Mouse (Mus musculus) Patski (cell line): ENCODE data around the gene Foxd4. TPM values are rescaled to one million over a fixed set of nuclear protein-coding genes. Genes with fewer than 3 reads are reported as not detected.

Experiments used
- ATAC-seq: fragments of 100-300 bp; one replicate; pipeline ENCODE4 v1.8.0; 2021
- CTCF ChIA-PET: fragments of 350-600 bp; sonication (Branson Sonifier 250); formaldehyde crosslinking; loops from one replicate; lab custom pipeline; 2022; ENCODE audit warnings: inconsistent platforms; lab: Charles Lee
- POLR2A ChIA-PET: fragments of 350-600 bp; sonication (Branson Sonifier 250); formaldehyde crosslinking; loops from one replicate; lab custom pipeline; 2022; ENCODE audit warnings: antibody characterized with exemption, inconsistent platforms; lab: Charles Lee
- DNase-seq: peaks from one replicate; pipeline ENCODE4 v3.0.0-alpha.2; 2011; ENCODE audit warnings: low read depth, low spot score
- H3K27me3 ChIP-seq: fragments of 371-371 bp; one replicate; pipeline ENCODE4 v1.5.1; 2021
- CTCF ChIP-seq: fragments of 100-300 bp; IDR thresholded peaks from one replicate; pipeline ENCODE4 v1.5.1; 2021
- in situ Hi-C: fragments of 300-500 bp; cut with MboI; formaldehyde crosslinking; loops from 3 replicates; pipeline ENCODE4 v1.11.1; 2018; ENCODE audit warnings: low pct_unique_long_range_greater_than_20kb, mixed read lengths
- polyA plus RNA-seq: library from polyadenylated mRNA; unstranded; gene quantifications from one replicate; pipeline ENCODE4 v1.2.3, GENCODE M21; 2021

The Foxd4 gene
- polyA plus RNA-seq, 1 experiment from 2014 or later = 0.08 TPM

GRCm38 (mm10) chr19:24873873-24874272 is 27.1 kb downstream of the Foxd4 start:
- ATAC-seq = no peak
- peaks cover 10% of the 10 kb centered on the region for H3K27me3 ChIP-seq
- in situ Hi-C loops = loop anchor here (5.0 kb wide), 3 partner anchors 167 to 572 kb away; no protein-coding TSS in a partner anchor
- ChIA-PET CTCF (interaction anchor here (4.5 to 6.2 kb wide), 2 partner anchors 11 to 170 kb away, joined by 19 to 71 read pairs; no protein-coding TSS in a partner anchor), POLR2A (no interaction called here)
- no peak for DNase-seq
- TF ChIP-seq CTCF = no peak

GRCm38 (mm10) chr19:24871037-24871635 is 29.9 kb downstream of the Foxd4 start:
- CTCF ChIA-PET = interaction anchor here (0.7 to 6.2 kb wide), 10 partner anchors 9 to 236 kb away, joined by 3 to 71 read pairs (median 4); partner anchors contain the start of gene Pgm5
- in situ Hi-C loops = loop anchor here (5.0 kb wide), 3 partner anchors 164 to 569 kb away; no protein-coding TSS in a partner anchor
- POLR2A ChIA-PET = interaction anchor here (0.6 to 1.2 kb wide), 2 partner anchors 166 to 566 kb away, joined by 4 read pairs; no protein-coding TSS in a partner anchor
- DNase-seq (peak; percentile 28), ATAC-seq (peak; percentile 39)
- no peaks in the 10 kb centered on the region for H3K27me3 ChIP-seq
- peak; percentile 95 for TF ChIP-seq CTCF

- ChIA-PET POLR2A (no interaction called here), CTCF (no interaction called here)
- no peak for ATAC-seq
- H3K27me3 ChIP-seq = no peaks in the 10 kb centered on the region
- TF ChIP-seq CTCF = no peak
- DNase-seq = no peak
- in situ Hi-C loops = no loop called here
Observed at GRCm38 (mm10) chr19:24865436-24865835, 35.6 kb downstream of the Foxd4 start.

- CTCF ChIA-PET = interaction anchor here (1.1 to 2.2 kb wide), 3 partner anchors 9 to 17 kb away, joined by 3 to 6 read pairs (median 5); no protein-coding TSS in a partner anchor
- H3K27me3 ChIP-seq = no peaks in the 10 kb centered on the region
- ATAC-seq (no peak), DNase-seq (no peak)
- no peak for TF ChIP-seq CTCF
- in situ Hi-C loops = no loop called here
- POLR2A ChIA-PET = no interaction called here
Observed at GRCm38 (mm10) chr19:24861612-24862451, 39.2 kb downstream of the Foxd4 start, which contains the start of gene Pgm5. Gene Pgm5 (minus strand): TSS chr19:24861855.

- in situ Hi-C loops = no loop called here
- no peaks in the 10 kb centered on the region for H3K27me3 ChIP-seq
- ChIA-PET CTCF (interaction anchor here (0.6 to 2.2 kb wide), 3 partner anchors 11 to 136 kb away, joined by 3 to 6 read pairs (median 5); no protein-coding TSS in a partner anchor), POLR2A (no interaction called here)
- DNase-seq = no peak
- no peak for ATAC-seq
- TF ChIP-seq CTCF = no peak
Observed at GRCm38 (mm10) chr19:24861276-24861611, 39.8 kb downstream of the Foxd4 start.

GRCm38 (mm10) chr19:24851456-24852315 is 49.3 kb downstream of the Foxd4 start:
- CTCF ChIA-PET = interaction anchor here (1.4 to 2.4 kb wide), 3 partner anchors 10 to 152 kb away, joined by 3 to 6 read pairs (median 5); partner anchors contain the start of gene Pgm5
- POLR2A ChIA-PET = no interaction called here
- in situ Hi-C loops = no loop called here
- TF ChIP-seq CTCF = no peak
- ATAC-seq (no peak), DNase-seq (no peak)
- no peaks in the 10 kb centered on the region for H3K27me3 ChIP-seq

Other genes with a start within 250 kb of the Foxd4 start
- gene Tmem252, start 227.2 kb downstream of the Foxd4 start, polyA plus RNA-seq = 7.2 TPM
- 4.0 TPM for gene Pgm5, start 39.3 kb downstream of the Foxd4 start, polyA plus RNA-seq
- 315 TPM for gene Gm10053, start 25.5 kb downstream of the Foxd4 start, polyA plus RNA-seq
- gene Cbwd1, start 60.4 kb upstream of the Foxd4 start, polyA plus RNA-seq = 38.9 TPM
- gene Dock8, start 98.3 kb upstream of the Foxd4 start, polyA plus RNA-seq = 11.3 TPM